Mouse (Mus musculus) cortical plate, adult 2 months (tissue): ENCODE data around the gene Rora. TPM values are rescaled to one million over a fixed set of nuclear protein-coding genes. Genes with fewer than 3 reads are reported as not detected.

Experiments
- H3K27ac ChIP-seq: fragments of 200-500 bp; 2 replicates; pipeline ENCODE4 v1.5.1; 2012; ENCODE audit warnings: low read length, control low read depth, inconsistent platforms; ENCODE audit not compliant: insufficient read depth
- H3K4me1 ChIP-seq: fragments of 200-500 bp; 2 replicates; pipeline ENCODE4 v1.6.1; 2011; ENCODE audit warnings: low read length; ENCODE audit not compliant: control insufficient read depth, insufficient read depth
- H3K4me3 ChIP-seq: fragments of 200-500 bp; 2 replicates; pipeline ENCODE4 v1.5.1; 2011; ENCODE audit warnings: mild to moderate bottlenecking, low read length, control low read depth; ENCODE audit not compliant: insufficient read depth
- CTCF ChIP-seq: fragments of 200-500 bp; IDR thresholded peaks from 2 replicates; pipeline ENCODE4 v1.5.1; 2011; ENCODE audit warnings: mild to moderate bottlenecking, control low read depth, low read length; ENCODE audit not compliant: insufficient read depth; ENCODE audit errors: extremely low read depth
- POLR2A ChIP-seq: fragments of 200-500 bp; IDR thresholded peaks from 2 replicates; pipeline ENCODE4 v1.6.1; 2011; ENCODE audit warnings: mild to moderate bottlenecking, low read length, control low read depth; ENCODE audit not compliant: insufficient read depth; ENCODE audit errors: extremely low read depth
- polyA plus RNA-seq: library from polyadenylated mRNA; depleted of rRNA; stranded (reverse); fragments of >200 nt; gene quantifications from 2 replicates; pipeline ENCODE4 v1.2.3, GENCODE M21; 2012

Rora gene
- polyA plus RNA-seq, 1 experiment = 23.6 TPM

GRCm38 (mm10) chr9:68985046-68985445, 331.5 kb downstream of the Rora start:
- TF ChIP-seq CTCF (no peak), POLR2A (no peak)
- no peak overlapping the region for H3K27ac ChIP-seq
- H3K4me3 ChIP-seq = no peak overlapping the region
- no peaks in the 10 kb centered on the region for H3K4me1 ChIP-seq

DNA sequence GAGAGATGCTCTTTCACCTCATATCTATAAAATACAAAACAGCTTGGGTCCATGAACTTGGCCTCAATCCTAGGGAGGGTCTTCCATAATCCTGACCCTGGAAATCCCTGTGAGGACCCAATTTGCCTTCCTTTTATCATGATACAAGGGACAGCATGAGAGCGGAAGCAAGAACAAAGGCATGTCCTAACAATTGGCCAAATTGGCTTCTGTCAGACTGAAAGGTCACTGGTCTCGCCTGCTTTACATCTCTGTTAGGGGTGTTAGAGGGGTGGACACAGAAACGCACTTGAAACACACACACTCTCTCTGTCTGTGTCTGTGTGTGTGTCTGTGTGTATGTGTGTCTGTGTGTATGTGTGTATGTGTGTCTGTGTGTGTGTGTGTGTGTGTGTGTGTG, 332.2 kb downstream of the Rora start:
- Histone ChIP-seq H3K27ac (no peak overlapping the region), H3K4me3 (no peak overlapping the region), H3K4me1 (no peaks in the 10 kb centered on the region)
- TF ChIP-seq POLR2A (no peak), CTCF (no peak)

DNA sequence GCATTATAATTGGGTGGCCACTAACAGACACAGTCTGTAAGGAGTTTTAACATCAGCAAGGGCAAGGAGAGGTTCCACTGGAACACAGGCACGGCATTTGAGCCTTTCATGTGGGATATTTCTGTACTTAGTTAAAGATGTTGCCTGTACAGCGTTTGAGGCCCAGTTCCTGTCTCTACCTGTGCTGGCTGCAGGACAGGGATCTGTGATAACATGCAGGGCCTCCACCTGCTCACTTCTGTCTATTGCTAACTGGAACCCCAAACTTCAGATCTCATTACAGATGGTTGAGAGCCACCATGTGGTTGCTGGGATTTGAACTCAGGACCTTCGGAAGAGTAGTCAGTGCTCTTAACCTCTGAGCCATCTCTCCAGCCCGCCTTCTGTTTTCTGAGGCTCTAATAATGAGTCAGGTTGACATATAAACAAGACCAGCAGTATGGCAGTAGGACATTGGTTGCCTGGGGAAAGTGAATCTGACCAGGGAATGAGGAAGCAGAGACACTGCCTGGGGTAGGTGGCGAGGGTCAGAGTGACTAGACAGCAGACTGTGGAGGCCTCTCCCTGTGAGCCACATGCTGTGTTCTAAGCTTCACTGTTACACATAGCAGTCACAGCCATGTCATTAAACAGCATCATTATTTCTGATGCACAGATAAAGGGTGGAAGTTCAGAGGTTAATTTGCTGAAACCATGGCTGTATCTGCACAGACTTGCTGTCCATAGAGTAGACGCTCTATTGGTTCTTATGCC, 333.9 kb downstream of the Rora start:
- Histone ChIP-seq H3K4me3 (no peak overlapping the region), H3K4me1 (no peaks in the 10 kb centered on the region), H3K27ac (no peak overlapping the region)
- TF ChIP-seq CTCF = no peak
- no peak for TF ChIP-seq POLR2A

GRCm38 (mm10) chr9:68988162-68988911, 334.8 kb downstream of the Rora start:
- TF ChIP-seq POLR2A = no peak
- TF ChIP-seq CTCF = no peak
- Histone ChIP-seq H3K4me1 (no peaks in the 10 kb centered on the region), H3K27ac (no peak overlapping the region), H3K4me3 (no peak overlapping the region)

GRCm38 (mm10) chr9:68989885-68990449, 336.4 kb downstream of the Rora start:
- no peak overlapping the region for H3K4me3 ChIP-seq
- H3K27ac ChIP-seq = no peak overlapping the region
- TF ChIP-seq CTCF (no peak), POLR2A (no peak)
- peaks cover 3% of the 10 kb centered on the region; the same call in 1 of the 2 replicates for H3K4me1 ChIP-seq

DNA sequence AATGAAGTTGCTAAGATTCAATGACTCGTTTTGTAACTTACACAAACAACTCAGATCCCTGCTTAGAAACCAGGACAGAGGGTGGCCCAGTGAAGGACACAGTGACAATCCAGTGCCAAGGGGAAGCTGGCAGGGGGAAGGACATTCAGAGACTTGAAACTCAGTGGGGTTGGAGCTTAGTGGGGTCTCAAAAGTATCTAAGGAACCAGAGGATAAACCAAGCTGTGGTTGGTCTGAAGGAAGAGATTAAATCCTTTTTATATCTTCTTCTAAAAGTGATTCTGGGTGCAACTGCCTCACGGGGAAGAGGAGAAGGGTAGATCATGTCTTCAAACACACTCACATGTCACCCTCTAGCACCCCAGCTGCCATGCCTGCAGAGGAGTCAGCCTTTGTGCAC, 340.3 kb downstream of the Rora start:
- no peak overlapping the region for H3K27ac ChIP-seq
- H3K4me1 ChIP-seq = peaks cover 3% of the 10 kb centered on the region; the same call in 1 of the 2 replicates
- TF ChIP-seq POLR2A (no peak), CTCF (no peak)
- H3K4me3 ChIP-seq = no peak overlapping the region

DNA sequence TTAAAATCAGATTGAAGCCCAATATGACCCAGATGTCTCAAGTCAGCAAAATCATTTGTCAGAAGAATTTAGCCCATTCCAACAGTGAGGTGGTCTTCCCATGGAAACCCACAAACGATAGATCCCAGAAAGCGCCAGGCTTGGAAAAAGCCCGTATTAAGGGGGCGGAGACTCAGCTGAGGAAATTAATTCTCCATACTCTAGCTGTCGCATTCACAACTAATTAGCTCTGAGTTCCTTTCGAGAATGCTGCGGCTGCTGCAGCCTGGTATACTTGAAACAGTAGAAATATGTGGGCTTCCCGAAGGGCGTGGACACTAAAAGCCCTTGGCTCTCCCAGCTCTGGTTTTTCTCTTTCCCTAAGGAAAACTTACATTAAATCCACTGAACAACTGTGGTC, 345.4 kb downstream of the Rora start:
- H3K4me1 ChIP-seq = peaks cover 2% of the 10 kb centered on the region; the same call in 1 of the 2 replicates
- no peak overlapping the region for H3K4me3 ChIP-seq
- no peak for TF ChIP-seq POLR2A
- no peak for TF ChIP-seq CTCF
- H3K27ac ChIP-seq = no peak overlapping the region

DNA sequence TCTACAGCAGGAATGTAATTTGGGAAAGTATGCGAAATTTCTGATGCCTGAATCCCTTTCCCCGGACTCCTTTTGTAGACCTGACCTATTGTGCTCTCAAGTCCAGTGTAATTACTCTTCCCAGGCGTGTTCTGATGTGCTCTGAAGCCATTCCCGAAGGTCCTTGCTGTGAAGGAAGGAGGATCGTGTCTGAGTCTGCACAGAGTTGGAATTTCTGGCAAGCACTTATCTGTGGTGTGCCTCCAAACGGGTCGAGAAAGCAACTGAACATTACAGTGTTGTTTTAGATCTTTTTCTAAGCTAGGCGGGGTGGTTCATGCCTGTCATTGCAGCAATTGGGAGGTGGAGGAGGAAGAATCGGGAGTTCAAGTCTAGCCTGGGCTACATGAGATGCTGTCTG, 350.9 kb downstream of the Rora start:
- no peaks in the 10 kb centered on the region for H3K4me1 ChIP-seq
- TF ChIP-seq POLR2A (no peak), CTCF (no peak)
- no peak overlapping the region for H3K4me3 ChIP-seq
- H3K27ac ChIP-seq = no peak overlapping the region

GRCm38 (mm10) chr9:69006666-69007065, 353.1 kb downstream of the Rora start:
- no peak overlapping the region for H3K4me3 ChIP-seq
- H3K27ac ChIP-seq = no peak overlapping the region
- H3K4me1 ChIP-seq = no peaks in the 10 kb centered on the region
- TF ChIP-seq POLR2A (no peak), CTCF (no peak)

DNA sequence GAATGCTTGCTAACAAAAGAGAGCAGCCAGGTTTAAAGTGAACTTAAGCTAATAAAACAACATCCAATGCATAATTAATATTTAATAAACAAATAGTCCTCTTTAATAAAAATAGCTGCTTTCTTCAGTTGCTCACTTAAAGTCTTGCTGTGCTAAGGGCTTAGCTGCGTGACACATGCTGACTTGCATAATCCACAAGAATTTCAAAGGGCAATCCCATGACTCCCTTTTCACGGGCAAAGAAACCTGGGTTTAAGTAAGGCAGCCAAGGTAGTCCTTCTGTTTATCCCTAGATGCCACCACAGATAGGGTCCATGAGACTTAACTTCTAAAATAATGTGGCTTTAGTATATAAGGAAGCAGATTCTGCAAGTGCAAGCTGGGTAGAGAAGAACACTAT, 355.1 kb downstream of the Rora start:
- Histone ChIP-seq H3K4me1 (no peaks in the 10 kb centered on the region), H3K27ac (no peak overlapping the region), H3K4me3 (no peak overlapping the region)
- TF ChIP-seq CTCF (no peak), POLR2A (no peak)
